Mouse (Mus musculus) ovary, adult 18-20 months (tissue): Measurements from ENCODE around the gene Tlx1.

Experiments used
- DNase-seq: peaks from one replicate; pipeline ENCODE4 v3.0.0; 2022; ENCODE audit warnings: low spot score, mixed read lengths

Tlx1 gene

DNA sequence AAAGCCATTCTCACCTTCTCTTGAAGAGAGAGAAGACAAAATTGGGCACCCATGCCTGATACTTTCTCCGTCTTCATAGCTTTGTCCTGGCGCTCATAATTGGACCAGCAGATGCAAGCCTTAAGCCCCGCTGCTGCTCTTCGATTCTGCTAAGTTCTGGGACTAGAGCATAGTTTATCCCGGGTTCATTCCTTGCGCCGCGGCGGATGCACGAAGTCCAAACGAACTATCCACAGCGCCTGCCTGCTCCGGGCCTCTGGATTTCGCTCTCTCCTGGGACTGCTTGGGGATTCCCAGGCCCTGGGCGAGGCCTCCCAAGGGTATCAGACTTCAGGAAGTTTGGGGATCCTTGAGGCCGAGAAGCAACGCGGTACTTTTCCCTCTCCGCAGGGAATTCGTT is 8.4 kb downstream of the Tlx1 start:
- DNase-seq = no peak

DNA sequence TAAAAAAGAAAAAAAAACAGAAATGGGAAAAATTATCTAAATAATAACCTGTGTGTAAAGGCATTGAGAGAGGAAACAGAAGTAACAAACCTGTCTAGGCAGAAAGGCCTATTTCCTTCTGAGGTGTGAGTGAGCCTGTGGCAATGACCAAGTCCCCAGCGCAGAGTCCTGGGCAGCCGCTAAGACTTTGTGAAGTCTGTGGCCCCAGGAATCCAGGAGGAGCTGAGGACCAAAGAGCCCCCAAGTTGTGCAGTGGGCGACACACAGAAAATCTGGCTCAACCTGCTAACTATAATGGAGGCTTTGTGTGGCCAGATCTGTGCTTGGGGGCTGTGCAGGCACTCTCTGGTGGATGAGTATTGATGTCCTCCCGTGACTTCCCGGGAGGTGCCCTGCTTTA is 9.0 kb downstream of the Tlx1 start:
- DNase-seq = no peak

- DNase-seq = no peak
These were observed 9.5 kb downstream of the Tlx1 start for GRCm38 (mm10) chr19:45159991-45160390.

DNA sequence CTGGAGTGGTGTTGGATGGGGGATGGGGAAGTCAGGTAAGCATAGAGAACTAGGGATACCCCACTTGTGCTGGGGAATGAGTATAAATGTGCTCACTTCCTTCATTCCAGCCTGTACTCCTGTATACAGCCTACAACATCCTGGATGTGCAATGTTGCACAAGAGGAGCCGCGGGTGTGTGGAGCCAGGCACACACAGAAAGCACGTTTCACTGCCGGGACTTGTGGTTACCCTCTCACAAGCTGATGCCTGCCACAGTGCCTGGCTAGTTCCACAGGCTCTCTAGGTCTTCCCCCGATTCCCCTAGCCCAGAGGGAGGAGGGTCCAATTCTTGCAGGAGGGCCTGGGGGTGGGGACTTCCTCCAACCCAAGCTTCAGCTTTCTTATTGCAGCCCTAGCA is 10.0 kb downstream of the Tlx1 start:
- DNase-seq = no peak

DNA sequence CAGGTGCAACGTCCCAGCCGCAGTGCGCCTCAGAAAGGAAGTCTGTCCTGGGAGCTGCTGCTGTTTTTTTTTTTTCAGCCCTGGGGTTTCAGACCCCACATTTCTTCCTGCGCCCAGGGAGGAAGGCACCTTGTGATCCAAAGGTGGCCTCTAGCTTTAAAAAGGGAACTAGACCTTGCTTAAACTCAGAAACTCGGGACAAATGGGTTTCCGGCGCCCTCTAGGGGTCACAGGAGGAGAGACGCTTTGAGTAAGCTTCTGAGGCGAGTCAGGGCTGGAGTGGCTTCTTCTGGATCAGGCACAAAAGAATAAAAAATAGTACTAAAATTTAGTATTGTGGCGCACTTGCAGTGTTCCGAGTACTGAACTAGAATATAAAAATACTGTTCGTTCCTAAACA is 10.6 kb downstream of the Tlx1 start:
- no peak for DNase-seq

- DNase-seq = no peak
These were observed 11.7 kb downstream of the Tlx1 start for GRCm38 (mm10) chr19:45162181-45162580.

GRCm38 (mm10) chr19:45162871-45163270 is 12.4 kb downstream of the Tlx1 start:
- no peak for DNase-seq

- no peak for DNase-seq
These were observed 20.0 kb downstream of the Tlx1 start for GRCm38 (mm10) chr19:45170451-45170850.

DNA sequence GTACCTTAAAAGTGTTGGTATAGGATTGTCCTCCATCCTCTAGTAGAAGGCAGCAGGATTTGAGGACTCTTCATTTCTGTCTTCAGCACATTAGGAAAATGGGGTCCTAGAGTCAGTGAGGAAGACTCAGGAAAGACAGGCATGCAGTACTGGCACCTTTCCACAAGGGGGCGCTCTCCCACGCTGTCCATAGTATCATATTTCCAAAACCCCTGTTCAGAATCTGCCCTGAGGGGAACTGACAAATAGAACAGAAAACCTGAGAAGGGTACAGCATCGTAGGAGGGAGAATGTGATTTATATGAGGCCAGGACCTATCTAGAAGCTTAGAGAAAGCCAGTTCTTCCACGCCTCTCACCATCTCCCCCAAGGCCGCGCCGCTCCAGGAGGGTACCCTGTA is 24.3 kb downstream of the Tlx1 start:
- no peak for DNase-seq

DNA sequence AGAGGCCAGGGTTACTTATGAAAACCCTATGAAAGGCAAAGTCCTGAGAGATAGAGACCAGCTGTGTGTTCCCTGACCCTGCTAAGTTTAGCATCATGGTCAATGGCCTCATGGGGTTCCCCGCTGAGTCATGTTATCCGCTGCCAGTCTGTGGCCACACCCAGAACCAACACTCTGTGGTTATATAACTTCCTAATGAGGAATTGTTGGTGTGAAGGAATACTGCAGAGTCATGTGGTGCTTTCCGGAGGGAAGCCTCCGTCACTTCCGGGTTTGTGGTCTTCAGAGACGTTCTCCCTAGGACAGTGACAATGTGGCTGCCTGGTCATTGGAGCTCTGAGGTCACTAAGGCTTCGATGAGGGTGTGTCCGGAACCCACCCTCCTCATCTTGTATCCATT is 25.8 kb downstream of the Tlx1 start:
- no peak for DNase-seq

DNA sequence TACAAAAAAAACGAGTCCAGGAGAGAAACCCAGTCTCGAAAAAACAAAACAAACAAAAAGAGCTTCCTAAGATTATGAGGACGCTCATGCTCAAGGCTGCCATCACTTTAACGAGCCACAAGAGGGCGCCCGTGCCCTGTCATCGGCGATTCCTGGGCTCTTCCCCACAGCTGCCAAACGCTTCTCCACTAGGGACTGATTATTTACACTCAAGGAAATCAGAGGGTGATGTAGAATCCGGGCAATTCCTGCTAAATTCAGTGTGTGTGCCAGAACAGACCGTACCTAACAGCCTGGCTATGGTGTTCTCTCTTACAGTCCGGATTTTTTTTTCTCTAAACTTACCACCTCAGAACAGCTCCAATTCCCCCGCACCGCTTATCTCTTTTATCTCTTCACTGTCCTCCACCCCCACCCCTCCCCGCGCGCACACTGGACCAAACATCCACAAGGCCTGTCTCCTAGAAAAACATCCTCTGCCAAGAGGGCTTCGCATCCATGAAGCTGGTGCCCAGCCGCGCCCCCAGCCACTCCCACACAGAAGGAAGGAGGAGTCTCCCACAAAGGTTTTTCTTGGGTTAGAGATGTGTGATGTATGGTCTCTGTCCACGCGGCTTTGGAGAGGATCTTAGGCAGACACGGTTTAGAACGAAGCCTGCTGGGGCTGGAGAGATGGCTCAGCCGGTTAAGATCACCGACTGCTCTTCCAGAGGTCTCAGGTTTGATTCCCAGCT is 26.7 kb downstream of the Tlx1 start:
- peak; percentile 29 for DNase-seq

DNA sequence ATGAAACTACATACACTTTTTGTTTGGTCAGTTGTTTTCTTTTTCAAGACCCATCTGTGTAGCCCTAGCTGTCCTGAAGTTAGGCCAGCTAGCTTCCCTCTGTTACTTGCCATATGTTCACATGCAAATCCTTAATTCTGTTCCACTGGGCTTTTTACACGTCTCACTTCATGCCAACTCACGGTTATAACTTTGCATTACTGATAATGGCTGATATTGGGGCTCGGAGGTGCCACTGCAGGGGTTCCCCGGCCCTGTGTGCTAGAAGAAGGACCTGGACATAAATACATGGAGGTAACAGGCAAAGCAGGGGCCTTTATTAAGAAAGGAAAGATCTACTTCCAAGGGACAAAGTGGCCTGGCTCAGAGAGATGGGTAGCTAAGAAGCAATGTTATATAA is 29.0 kb downstream of the Tlx1 start:
- DNase-seq = no peak

- DNase-seq = no peak
These were observed 30.0 kb downstream of the Tlx1 start for GRCm38 (mm10) chr19:45180447-45180846.

DNA sequence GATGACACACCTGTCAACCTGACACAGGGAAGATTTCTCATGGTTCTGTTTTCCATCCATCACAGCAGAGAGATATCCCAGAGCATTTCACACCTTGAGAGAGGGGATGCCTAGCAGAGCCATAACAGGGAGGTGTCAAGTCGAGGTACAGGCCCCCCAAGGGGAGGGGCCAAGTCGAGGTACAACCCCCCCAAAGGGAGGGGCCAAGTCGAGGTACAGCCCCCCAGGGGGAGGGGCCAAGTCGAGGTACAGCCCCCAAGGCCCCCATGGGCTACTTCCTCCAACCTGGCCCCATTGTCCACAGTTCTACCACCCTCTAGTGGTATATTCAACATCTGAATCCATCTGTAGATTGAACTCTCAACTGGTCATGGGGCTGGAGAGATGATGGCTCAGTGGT is 44.2 kb downstream of the Tlx1 start:
- no peak for DNase-seq

DNA sequence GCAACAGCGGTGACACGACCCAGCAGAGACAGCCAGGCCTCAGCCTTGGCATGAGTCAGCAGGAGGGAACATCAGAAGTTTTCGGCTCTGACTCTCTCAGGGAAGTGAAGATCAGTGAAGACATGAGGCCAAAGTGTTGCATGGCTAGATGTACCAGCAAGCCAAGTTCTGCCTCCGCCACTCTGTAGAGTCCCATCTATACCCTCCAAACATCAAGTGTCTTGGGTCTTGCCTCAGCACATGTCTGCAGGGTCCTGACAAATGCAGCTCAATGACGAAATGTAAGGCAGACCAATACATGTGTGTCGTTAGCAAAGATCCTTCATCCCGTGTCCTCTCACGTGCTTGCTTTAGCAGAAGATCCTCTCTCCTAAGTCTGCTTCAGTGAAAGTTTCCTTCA is 46.5 kb downstream of the Tlx1 start:
- no peak for DNase-seq

DNA sequence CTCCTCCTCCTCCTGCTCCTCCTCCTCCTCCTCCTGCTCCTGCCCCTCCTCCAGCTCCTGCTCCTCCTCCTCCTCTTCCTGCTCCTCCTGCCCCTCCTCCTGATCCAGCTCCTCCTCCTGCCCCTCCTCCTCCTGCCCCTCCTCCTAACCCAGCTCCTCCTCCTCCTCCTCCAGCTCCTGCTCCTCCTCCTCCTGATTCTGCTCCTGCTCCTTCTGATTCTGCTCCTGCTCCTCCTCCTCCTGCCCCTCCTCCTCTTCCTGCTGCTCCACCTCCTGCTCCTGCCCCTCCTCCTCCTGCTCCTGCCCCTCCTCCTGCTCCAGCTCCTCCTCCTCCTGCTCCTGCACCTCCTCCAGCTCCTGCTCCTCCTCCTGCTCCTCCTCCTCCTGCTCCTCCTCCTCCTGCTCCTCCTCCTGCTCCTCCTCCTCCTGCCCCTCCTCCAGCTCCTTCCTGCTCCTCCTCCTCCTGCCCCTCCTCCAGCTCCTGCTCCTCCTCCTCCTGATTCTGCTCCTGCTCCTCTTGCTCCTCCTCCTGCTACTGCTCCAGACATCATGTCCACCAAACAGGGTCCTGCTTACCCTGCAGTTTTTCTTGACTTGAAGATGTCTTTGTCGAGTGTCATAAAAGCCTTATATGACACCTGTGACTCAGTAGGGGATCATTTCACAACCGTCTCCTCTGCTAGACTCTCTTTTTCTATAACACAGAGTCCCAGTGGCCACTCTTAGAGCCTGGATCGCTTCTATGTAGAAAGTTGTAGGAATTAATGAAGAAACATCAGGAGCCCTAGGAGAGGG is 55.0 kb downstream of the Tlx1 start:
- no peak for DNase-seq
